Mouse (Mus musculus) CH12.LX (cell line): ENCODE results near the gene Mrtfa. TPM values are rescaled to one million over a fixed set of nuclear protein-coding genes. Genes with fewer than 3 reads are reported as not detected.
"Not testable (repeated sequence)": the region's sequence is repeated elsewhere in the genome, so short reads cannot be mapped to it uniquely, and the experiment has no call there.

Source experiments
- DNase-seq: peaks from one replicate; pipeline ENCODE4 v3.0.0-alpha.2; 2013; ENCODE audit errors: extremely low read depth
- H3K27ac ChIP-seq: 2 replicates; pipeline ENCODE4 v1.5.1; 2012; ENCODE audit warnings: low read depth, mild to moderate bottlenecking, control low read depth, moderate library complexity; ENCODE audit not compliant: insufficient read depth
- H3K27me3 ChIP-seq: replicated peaks from 2 replicates; pipeline ENCODE3; 2012; ENCODE audit warnings: inconsistent platforms
- H3K36me3 ChIP-seq, 2 experiments: replicated peaks in 1 of 2; 2 replicates each; pipeline versions ENCODE3 to v1.6.1; 2012; ENCODE audit warnings: inconsistent platforms in 1 of 2, low read length in 1 of 2, mild to moderate bottlenecking in 1 of 2, mixed read lengths in 1 of 2, moderate library complexity in 1 of 2; ENCODE audit not compliant: control insufficient read depth in 1 of 2, insufficient read depth in 1 of 2
- H3K4me1 ChIP-seq, 2 experiments: 2 replicates each; pipeline ENCODE4 v1.6.1; 2012; ENCODE audit warnings: inconsistent platforms in 1 of 2, moderate library complexity in 1 of 2; ENCODE audit not compliant: insufficient read depth in 2 of 2, control insufficient read depth in 1 of 2
- H3K4me2 ChIP-seq: 2 replicates; pipeline ENCODE4 v1.6.1; 2012; ENCODE audit warnings: low read depth, mild to moderate bottlenecking, control low read depth; ENCODE audit not compliant: poor library complexity, insufficient read depth, severe bottlenecking
- H3K4me3 ChIP-seq, 3 experiments: fragments of 150-350 bp in 1 of 3; sonication (generic) in 1 of 3; replicated peaks in 1 of 3; 2 replicates each; pipeline versions ENCODE3 to v1.5.1; 2011 to 2012; ENCODE audit warnings: low read depth in 2 of 3, low read length in 2 of 3, mild to moderate bottlenecking in 2 of 3, moderate library complexity in 2 of 3, control low read depth in 1 of 3, improper control_type of control experiment in 1 of 3, inconsistent platforms in 1 of 3, mixed read lengths in 1 of 3; ENCODE audit not compliant: poor library complexity in 1 of 3
- H3K79me2 ChIP-seq: replicated peaks from 2 replicates; pipeline ENCODE4 v1.6.1; 2012; ENCODE audit warnings: mild to moderate bottlenecking, moderate library complexity; ENCODE audit not compliant: control insufficient read depth, poor library complexity, insufficient read depth, severe bottlenecking; ENCODE audit errors: extremely low read depth
- H3K9ac ChIP-seq: 2 replicates; pipeline ENCODE4 v1.6.1; 2012; ENCODE audit warnings: low read depth, mild to moderate bottlenecking, control low read depth, moderate library complexity; ENCODE audit not compliant: insufficient read depth
- H3K9me3 ChIP-seq: replicated peaks from 2 replicates; pipeline ENCODE3; 2012; ENCODE audit warnings: low read length, inconsistent platforms, mixed read lengths
- CHD2 ChIP-seq: IDR thresholded peaks from 2 replicates; pipeline ENCODE4 v1.6.1; 2011; ENCODE audit warnings: low read length, improper control_type of control experiment
- CTCF ChIP-seq, 2 experiments: IDR thresholded peaks in 1 of 2; conservative IDR thresholded peaks in 1 of 2; 2 replicates each; pipeline ENCODE4 v1.5.1; 2011 to 2012; ENCODE audit warnings: low read depth in 2 of 2, low read length in 2 of 2, improper control_type of control experiment in 1 of 2, inconsistent platforms in 1 of 2, mild to moderate bottlenecking in 1 of 2, moderate library complexity in 1 of 2
- IRF4 ChIP-seq: IDR thresholded peaks from 2 replicates; pipeline ENCODE4 v1.6.1; 2014; ENCODE audit warnings: low read depth, mild to moderate bottlenecking, inconsistent platforms, low read length, improper control_type of control experiment
- KAT2A ChIP-seq: IDR thresholded peaks from 2 replicates; pipeline ENCODE4 v1.6.1; 2012; ENCODE audit warnings: low read length, improper control_type of control experiment, inconsistent platforms; ENCODE audit not compliant: insufficient replicate concordance
- MAFK ChIP-seq: IDR thresholded peaks from 2 replicates; pipeline ENCODE4 v1.6.1; 2011; ENCODE audit warnings: low read length, improper control_type of control experiment; ENCODE audit not compliant: insufficient replicate concordance
- NRF1 ChIP-seq: IDR thresholded peaks from 2 replicates; pipeline ENCODE4 v1.6.1; 2014; ENCODE audit warnings: low read depth, mild to moderate bottlenecking, inconsistent platforms, low read length, improper control_type of control experiment, moderate library complexity
- PAX5 ChIP-seq: IDR thresholded peaks from 2 replicates; pipeline ENCODE4 v1.6.1; 2012; ENCODE audit warnings: low read length, inconsistent platforms, mixed read lengths
- RCOR1 ChIP-seq: conservative IDR thresholded peaks from 2 replicates; pipeline ENCODE4 v1.6.1; 2012; ENCODE audit warnings: low read depth, mild to moderate bottlenecking, inconsistent platforms, low read length, improper control_type of control experiment
- SIN3A ChIP-seq: IDR thresholded peaks from 2 replicates; pipeline ENCODE4 v1.6.1; 2012; ENCODE audit warnings: low read length, improper control_type of control experiment, inconsistent platforms
- TBP ChIP-seq: conservative IDR thresholded peaks from 2 replicates; pipeline ENCODE4 v1.6.1; 2011; ENCODE audit warnings: low read depth, low read length, improper control_type of control experiment
- TCF12 ChIP-seq: IDR thresholded peaks from 2 replicates; pipeline ENCODE4 v1.6.1; 2014; ENCODE audit warnings: low read depth, mild to moderate bottlenecking, inconsistent platforms, low read length, improper control_type of control experiment
- UBTF ChIP-seq: IDR thresholded peaks from 2 replicates; pipeline ENCODE4 v1.6.1; 2012; ENCODE audit warnings: low read depth, mild to moderate bottlenecking, inconsistent platforms, low read length, improper control_type of control experiment, moderate library complexity
- USF2 ChIP-seq: conservative IDR thresholded peaks from 2 replicates; pipeline ENCODE4 v1.6.1; 2011; ENCODE audit warnings: low read depth, low read length, improper control_type of control experiment
- ZC3H11A ChIP-seq: IDR thresholded peaks from 2 replicates; pipeline ENCODE4 v1.6.1; 2012; ENCODE audit warnings: low read depth, mild to moderate bottlenecking, inconsistent platforms, low read length, improper control_type of control experiment
- ZKSCAN1 ChIP-seq: IDR thresholded peaks from 2 replicates; pipeline ENCODE4 v1.6.1; 2012; ENCODE audit warnings: low read depth, inconsistent platforms, low read length, improper control_type of control experiment, borderline replicate concordance
- ZMIZ1 ChIP-seq: IDR thresholded peaks from 2 replicates; pipeline ENCODE4 v1.6.1; 2012; ENCODE audit warnings: low read depth, mild to moderate bottlenecking, inconsistent platforms, low read length, improper control_type of control experiment
- dilution Hi-C: fragments of 300-500 bp; cut with MboI; formaldehyde crosslinking; loops from 2 replicates; pipeline ENCODE4 v1.14.3; 2020; ENCODE audit warnings: low sequenced_read_pairs; ENCODE audit not compliant: extremely low pct_unique_long_range_greater_than_20kb, extremely low pct_ligation_motif_present
- in situ Hi-C: fragments of 300-500 bp; cut with MboI; formaldehyde crosslinking; loops from 3 replicates; pipeline ENCODE4 v1.14.3; 2019; ENCODE audit warnings: low sequenced_read_pairs, low pct_ligation_motif_present, low pct_unique_long_range_greater_than_20kb, mixed read lengths
- polyA plus RNA-seq: library from polyadenylated mRNA; unstranded; fragments of >175 nt; gene quantifications from 2 replicates; pipeline ENCODE4 v1.2.1, GENCODE M21; 2012; ENCODE audit warnings: low read depth; ENCODE audit not compliant: insufficient read length
- total RNA-seq, 2 experiments: library from RNA; depleted of rRNA; stranded (reverse); fragments of 300-350 nt in 1 of 2; fragments of >200 nt in 1 of 2; gene quantifications; 2 replicates each; pipeline ENCODE4 v1.2.3; 2012 to 2014

Gene Mrtfa
- total and polyA plus RNA-seq, 3 experiments, result 4.6 to 23.2 (median 8.2) TPM

DNA sequence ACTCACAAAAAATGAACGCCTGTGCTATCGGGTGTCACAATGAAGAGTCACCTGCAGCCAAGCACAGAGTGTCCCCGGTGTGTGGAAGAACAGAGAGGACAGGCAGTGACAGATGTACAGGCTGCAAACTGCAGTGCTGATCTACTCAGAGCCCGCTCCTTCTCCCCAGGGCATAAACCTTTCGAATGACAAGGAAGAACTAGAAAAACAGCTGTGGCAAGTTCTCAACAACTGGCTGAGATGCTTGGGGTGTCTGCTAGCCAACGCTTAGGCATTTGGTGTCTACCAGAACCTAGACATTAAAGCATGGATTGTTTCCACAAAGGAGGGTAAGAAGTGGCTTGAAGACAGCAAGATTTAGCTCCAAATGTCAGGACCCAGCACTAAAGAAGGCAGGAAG, 35.2 kb upstream of the Mrtfa start:
- dilution Hi-C loops, result no loop called here
- Histone ChIP-seq H3K9ac (no peak overlapping the region), H3K36me3 (no peaks in the 10 kb centered on the region), H3K79me2 (no peaks in the 10 kb centered on the region)
- TF ChIP-seq KAT2A, result no peak
- TF ChIP-seq, all 38 proteins: peak for 0
- H3K4me1 ChIP-seq, result no peaks in the 10 kb centered on the region
- in situ Hi-C loops, result no loop called here
- no peak overlapping the region for H3K4me2 ChIP-seq
- H3K4me3 ChIP-seq, result no peak overlapping the region
- no peaks in the 10 kb centered on the region for H3K9me3 ChIP-seq
- no peak for DNase-seq
- peaks cover 4% of the 10 kb centered on the region for H3K27me3 ChIP-seq
- no peak overlapping the region for H3K27ac ChIP-seq

GRCm38 (mm10) chr15:81225016-81225415, 34.5 kb upstream of the Mrtfa start:
- no peak for DNase-seq
- no peaks in the 10 kb centered on the region for H3K79me2 ChIP-seq
- H3K4me2 ChIP-seq, result no peak overlapping the region
- H3K27me3 ChIP-seq, result peaks cover 4% of the 10 kb centered on the region
- no peak overlapping the region for H3K9ac ChIP-seq
- dilution Hi-C loops (no loop called here), in situ Hi-C loops (no loop called here)
- no peak for TF ChIP-seq RCOR1
- TF ChIP-seq SIN3A, result no peak
- no peak overlapping the region for H3K27ac ChIP-seq
- H3K4me3 ChIP-seq, result no peak overlapping the region
- no peaks in the 10 kb centered on the region for H3K9me3 ChIP-seq
- H3K36me3 ChIP-seq, result no peaks in the 10 kb centered on the region
- H3K4me1 ChIP-seq, result no peaks in the 10 kb centered on the region

DNA sequence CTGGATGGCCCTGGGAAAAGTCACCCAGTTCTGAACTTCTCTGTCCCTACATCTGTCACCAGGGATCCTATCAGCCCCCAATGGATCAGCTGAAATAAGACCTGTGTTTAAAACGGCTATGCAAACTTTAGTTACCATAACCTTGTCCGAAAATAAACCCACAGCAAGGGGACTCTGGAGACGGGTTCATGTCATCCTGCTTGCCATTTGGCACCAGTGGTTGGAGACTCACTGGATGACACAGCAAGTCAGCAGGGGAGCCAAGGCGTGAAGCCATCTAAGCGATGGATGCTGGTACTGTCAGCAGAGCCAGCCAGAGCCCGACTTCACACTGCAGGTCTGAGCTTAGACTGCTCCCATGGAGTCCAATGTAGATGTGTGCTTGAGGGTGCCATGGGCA, 30.9 kb upstream of the Mrtfa start:
- Histone ChIP-seq H3K27ac (no peak overlapping the region), H3K27me3 (no peaks in the 10 kb centered on the region), H3K4me3 (no peak overlapping the region), H3K36me3 (no peaks in the 10 kb centered on the region), H3K4me1 (0 out of 4 replicates have a peak, but pooled peaks cover 0 to 3% of the 10 kb centered on the region in 2 experiments), H3K9ac (no peak overlapping the region), H3K79me2 (no peaks in the 10 kb centered on the region), H3K9me3 (no peaks in the 10 kb centered on the region), H3K4me2 (no peak overlapping the region)
- DNase-seq, result no peak
- in situ Hi-C loops, result no loop called here
- dilution Hi-C loops, result no loop called here
- TF ChIP-seq TCF12, result no peak
- no peak for TF ChIP-seq UBTF
- TF ChIP-seq MAFK, result no peak
- no peak for TF ChIP-seq ZMIZ1
- TF ChIP-seq IRF4, result no peak
- no peak for TF ChIP-seq PAX5
- no peak for TF ChIP-seq CHD2
- no peak for TF ChIP-seq NRF1
- TF ChIP-seq KAT2A, result no peak
- TF ChIP-seq ZKSCAN1, result no peak
- no peak for TF ChIP-seq CTCF (conservative IDR thresholded peaks at IDR 0.05 in 1 of 2, IDR thresholded peaks at IDR 0.05 in 1 of 2; ENCODE audit: low read depth in 2 of 2, low read length in 2 of 2)
- TF ChIP-seq ZC3H11A, result no peak
- TF ChIP-seq TBP, result no peak
- TF ChIP-seq USF2, result no peak

- H3K79me2 ChIP-seq, H3K4me1 ChIP-seq, dilution Hi-C loops, H3K36me3 ChIP-seq, H3K27me3 ChIP-seq, in situ Hi-C loops, H3K9me3 ChIP-seq, H3K4me3 ChIP-seq, DNase-seq, H3K27ac ChIP-seq, H3K9ac ChIP-seq, H3K4me2 ChIP-seq: not testable (repeated sequence)
These were observed 29.5 kb upstream of the Mrtfa start for GRCm38 (mm10) chr15:81220051-81220450.
